Mouse (Mus musculus): ENCODE data around the gene U90926. TPM values are rescaled to one million over a fixed set of nuclear protein-coding genes. Genes with fewer than 3 reads are reported as not detected.
A peak's percentile ranks its signal among the peaks of the same experiment; 100 is the strongest.

The U90926 gene
- total RNA-seq (2017): 6.3 TPM in 1 of 3 replicates, not detected in the others

GRCm38 (mm10) chr5:92215308-92215707, at the start of gene U90926:
U90926 (minus strand) TSS chr5:92215408.
- ATAC-seq (replicated peaks; ENCODE audit: insufficient number of reproducible peaks, low FRiP score, low TSS enrichment, poor library complexity, severe bottlenecking): no peak

- ATAC-seq (replicated peaks; ENCODE audit: insufficient number of reproducible peaks, low FRiP score, low TSS enrichment, poor library complexity, severe bottlenecking): no peak
These were observed 48.7 kb upstream of the U90926 start for GRCm38 (mm10) chr5:92263761-92264359.

GRCm38 (mm10) chr5:92262646-92263045, 47.4 kb upstream of the U90926 start:
- ATAC-seq (replicated peaks; ENCODE audit: insufficient number of reproducible peaks, low FRiP score, low TSS enrichment, poor library complexity, severe bottlenecking): no peak

- no peak for ATAC-seq (replicated peaks; ENCODE audit: insufficient number of reproducible peaks, low FRiP score, low TSS enrichment, poor library complexity, severe bottlenecking)
These were observed 41.0 kb upstream of the U90926 start, which contains the start of gene Ppef2 for GRCm38 (mm10) chr5:92256218-92256617. Ppef2 (minus strand) TSS chr5:92256278.

- ATAC-seq (replicated peaks; ENCODE audit: insufficient number of reproducible peaks, low FRiP score, low TSS enrichment, poor library complexity, severe bottlenecking): no peak
These were observed 39.3 kb upstream of the U90926 start for GRCm38 (mm10) chr5:92254476-92254875.

- ATAC-seq (replicated peaks; ENCODE audit: insufficient number of reproducible peaks, low FRiP score, low TSS enrichment, poor library complexity, severe bottlenecking): no peak
These were observed 37.7 kb upstream of the U90926 start for GRCm38 (mm10) chr5:92252797-92253343.

- ATAC-seq (replicated peaks; ENCODE audit: insufficient number of reproducible peaks, low FRiP score, low TSS enrichment, poor library complexity, severe bottlenecking): no peak
These were observed 36.8 kb upstream of the U90926 start for GRCm38 (mm10) chr5:92252031-92252430.

- ATAC-seq (replicated peaks; ENCODE audit: insufficient number of reproducible peaks, low FRiP score, low TSS enrichment, poor library complexity, severe bottlenecking): no peak
These were observed 33.4 kb upstream of the U90926 start for GRCm38 (mm10) chr5:92248614-92249013.

- ATAC-seq (replicated peaks; ENCODE audit: insufficient number of reproducible peaks, low FRiP score, low TSS enrichment, poor library complexity, severe bottlenecking): peak; percentile 56
These were observed 30.3 kb upstream of the U90926 start for GRCm38 (mm10) chr5:92245483-92245882.

GRCm38 (mm10) chr5:92244900-92245299, 29.7 kb upstream of the U90926 start:
- ATAC-seq (replicated peaks; ENCODE audit: insufficient number of reproducible peaks, low FRiP score, low TSS enrichment, poor library complexity, severe bottlenecking): no peak

GRCm38 (mm10) chr5:92240769-92241168, 25.6 kb upstream of the U90926 start:
- no peak for ATAC-seq (replicated peaks; ENCODE audit: insufficient number of reproducible peaks, low FRiP score, low TSS enrichment, poor library complexity, severe bottlenecking)

- ATAC-seq (replicated peaks; ENCODE audit: insufficient number of reproducible peaks, low FRiP score, low TSS enrichment, poor library complexity, severe bottlenecking): no peak
These were observed 24.4 kb upstream of the U90926 start for GRCm38 (mm10) chr5:92239333-92240232.

- no peak for ATAC-seq (replicated peaks; ENCODE audit: insufficient number of reproducible peaks, low FRiP score, low TSS enrichment, poor library complexity, severe bottlenecking)
These were observed 19.8 kb upstream of the U90926 start for GRCm38 (mm10) chr5:92234939-92235557.

- no peak for ATAC-seq (replicated peaks; ENCODE audit: insufficient number of reproducible peaks, low FRiP score, low TSS enrichment, poor library complexity, severe bottlenecking)
These were observed 18.2 kb upstream of the U90926 start for GRCm38 (mm10) chr5:92233366-92233765.

GRCm38 (mm10) chr5:92231836-92232235, 16.6 kb upstream of the U90926 start:
- no peak for ATAC-seq (replicated peaks; ENCODE audit: insufficient number of reproducible peaks, low FRiP score, low TSS enrichment, poor library complexity, severe bottlenecking)

- ATAC-seq (replicated peaks; ENCODE audit: insufficient number of reproducible peaks, low FRiP score, low TSS enrichment, poor library complexity, severe bottlenecking): no peak
These were observed 15.1 kb upstream of the U90926 start for GRCm38 (mm10) chr5:92230306-92230705.

- ATAC-seq (replicated peaks; ENCODE audit: insufficient number of reproducible peaks, low FRiP score, low TSS enrichment, poor library complexity, severe bottlenecking): no peak
These were observed 14.3 kb upstream of the U90926 start for GRCm38 (mm10) chr5:92229514-92229913.

- no peak for ATAC-seq (replicated peaks; ENCODE audit: insufficient number of reproducible peaks, low FRiP score, low TSS enrichment, poor library complexity, severe bottlenecking)
These were observed 13.6 kb upstream of the U90926 start for GRCm38 (mm10) chr5:92228776-92229175.

- no peak for ATAC-seq (replicated peaks; ENCODE audit: insufficient number of reproducible peaks, low FRiP score, low TSS enrichment, poor library complexity, severe bottlenecking)
These were observed 12.6 kb upstream of the U90926 start for GRCm38 (mm10) chr5:92227782-92228181.

Data from monocyte, adult 5-6 weeks (primary cell).